Mouse (Mus musculus) liver, embryonic 12.5 days (tissue): ENCODE measurements around the gene Rps6kb2. TPM values are rescaled to one million over a fixed set of nuclear protein-coding genes. Genes with fewer than 3 reads are reported as not detected.
"Not testable (repeated sequence)": the region's sequence is repeated elsewhere in the genome, so short reads cannot be mapped to it uniquely, and the experiment has no call there.

Experiments
- ATAC-seq: fragments of 200-750 bp; cut with Nextera tagmentation; 2 replicates; pipeline ENCODE4 v1.8.0; 2017; ENCODE audit warnings: moderate number of reproducible peaks, mild to moderate bottlenecking, moderate library complexity
- H3K27ac ChIP-seq: fragments of 300-500 bp; sonication (generic); 2 replicates; pipeline ENCODE4 v1.5.1; 2016; ENCODE audit warnings: mild to moderate bottlenecking
- H3K27me3 ChIP-seq: fragments of 300-500 bp; sonication (generic); replicated peaks from 2 replicates; pipeline ENCODE4 v1.6.1; 2016; ENCODE audit warnings: mild to moderate bottlenecking, moderate library complexity
- H3K36me3 ChIP-seq: fragments of 300-500 bp; sonication (generic); 2 replicates; pipeline ENCODE4 v1.6.1; 2016; ENCODE audit warnings: mild to moderate bottlenecking, moderate library complexity
- H3K4me1 ChIP-seq: fragments of 300-500 bp; sonication (generic); 2 replicates; pipeline ENCODE4 v1.6.1; 2016
- H3K4me2 ChIP-seq: fragments of 300-500 bp; sonication (generic); 2 replicates; pipeline ENCODE4 v1.6.1; 2016; ENCODE audit warnings: mild to moderate bottlenecking, moderate library complexity
- H3K4me3 ChIP-seq: fragments of 300-500 bp; sonication (generic); 2 replicates; pipeline ENCODE4 v1.5.1; 2016; ENCODE audit warnings: mild to moderate bottlenecking, moderate library complexity
- H3K9ac ChIP-seq: fragments of 300-500 bp; sonication (generic); 2 replicates; pipeline ENCODE4 v1.6.1; 2016; ENCODE audit warnings: mild to moderate bottlenecking, moderate library complexity
- H3K9me3 ChIP-seq: fragments of 300-500 bp; sonication (generic); replicated peaks from 2 replicates; pipeline ENCODE4 v1.6.1; 2016; ENCODE audit warnings: mild to moderate bottlenecking, moderate library complexity
- WGBS: fragments of 180-500 bp; shearing (Covaris S2); methylation state at CpG from one replicate; pipeline ENCODE4 v1.1.7; 2016; ENCODE audit not compliant: insufficient replicate concordance; 5-methylcytosine and 5-hydroxymethylcytosine counted together
- polyA plus RNA-seq: library from polyadenylated mRNA; unstranded; fragments of >200 nt; fragmentation: Nextera tagmentation; extraction: Ambion mirVana; gene quantifications from 2 replicates; pipeline ENCODE4 v1.2.1, GENCODE M21; 2016

Gene Rps6kb2
- polyA plus RNA-seq, 1 experiment from 2014 or later = 39.1 TPM

DNA sequence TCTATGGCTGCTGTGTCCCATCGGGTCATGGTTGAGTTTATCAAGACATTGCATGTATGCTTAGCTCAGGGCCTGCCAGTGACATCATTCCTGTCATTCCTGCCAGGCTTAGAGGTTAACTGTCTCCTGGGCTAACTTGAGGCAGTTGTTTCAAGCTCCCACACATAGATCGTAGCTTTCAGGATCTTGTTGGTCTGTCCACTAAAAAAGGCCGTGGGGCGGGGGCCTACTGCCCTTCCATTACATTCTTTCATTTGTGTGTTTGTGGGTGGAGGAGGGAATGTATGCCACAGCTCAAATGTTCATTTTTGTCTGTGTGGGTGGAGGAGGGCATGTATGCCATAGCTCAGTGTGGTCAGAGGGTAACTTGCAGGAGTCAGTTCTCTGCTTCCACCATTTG, 33.0 kb downstream of the Rps6kb2 start:
- Histone ChIP-seq H3K4me3 (peak overlapping the region; percentile 66), H3K27me3 (no peaks in the 10 kb centered on the region), H3K9me3 (no peaks in the 10 kb centered on the region), H3K4me2 (peak overlapping the region; percentile 85), H3K9ac (peak overlapping the region; percentile 74), H3K27ac (peak overlapping the region; percentile 88), H3K4me1 (peaks cover 57% of the 10 kb centered on the region), H3K36me3 (peaks cover 56% of the 10 kb centered on the region)
- 73% methylated on average over 4 of the region's 4 CpGs for WGBS
- no peak for ATAC-seq

DNA sequence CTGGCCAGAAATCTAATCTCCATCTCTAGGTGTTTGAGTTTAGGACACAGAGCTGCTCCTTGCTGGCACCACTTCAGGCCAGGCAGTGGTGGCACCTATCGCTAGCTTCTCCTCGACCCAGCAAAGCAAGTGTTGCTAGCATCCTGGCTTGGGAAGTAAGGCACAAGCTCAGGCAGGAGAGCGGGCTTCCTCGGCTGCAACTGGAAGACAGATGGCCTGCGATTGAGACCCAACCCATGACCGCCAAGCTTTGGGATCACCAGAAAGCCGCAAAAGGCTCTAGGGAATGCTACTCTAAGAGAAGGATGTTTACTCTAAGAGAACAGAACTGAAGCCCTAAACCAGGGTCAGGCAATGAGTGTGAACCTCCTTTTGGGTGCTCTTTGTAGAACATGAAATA, 33.7 kb downstream of the Rps6kb2 start:
- Histone ChIP-seq H3K9me3 (no peaks in the 10 kb centered on the region), H3K4me2 (peak overlapping the region; percentile 85), H3K4me3 (0 out of 2 replicates have a peak overlapping the region, but pooled peaks have one; percentile 66), H3K9ac (peak overlapping the region; percentile 74; the same call in 1 of the 2 replicates), H3K4me1 (peaks cover 63% of the 10 kb centered on the region), H3K36me3 (peaks cover 56% of the 10 kb centered on the region), H3K27me3 (no peaks in the 10 kb centered on the region), H3K27ac (peak overlapping the region; percentile 88)
- no peak for ATAC-seq
- WGBS = 92% methylated on average over 7 of the region's 7 CpGs

DNA sequence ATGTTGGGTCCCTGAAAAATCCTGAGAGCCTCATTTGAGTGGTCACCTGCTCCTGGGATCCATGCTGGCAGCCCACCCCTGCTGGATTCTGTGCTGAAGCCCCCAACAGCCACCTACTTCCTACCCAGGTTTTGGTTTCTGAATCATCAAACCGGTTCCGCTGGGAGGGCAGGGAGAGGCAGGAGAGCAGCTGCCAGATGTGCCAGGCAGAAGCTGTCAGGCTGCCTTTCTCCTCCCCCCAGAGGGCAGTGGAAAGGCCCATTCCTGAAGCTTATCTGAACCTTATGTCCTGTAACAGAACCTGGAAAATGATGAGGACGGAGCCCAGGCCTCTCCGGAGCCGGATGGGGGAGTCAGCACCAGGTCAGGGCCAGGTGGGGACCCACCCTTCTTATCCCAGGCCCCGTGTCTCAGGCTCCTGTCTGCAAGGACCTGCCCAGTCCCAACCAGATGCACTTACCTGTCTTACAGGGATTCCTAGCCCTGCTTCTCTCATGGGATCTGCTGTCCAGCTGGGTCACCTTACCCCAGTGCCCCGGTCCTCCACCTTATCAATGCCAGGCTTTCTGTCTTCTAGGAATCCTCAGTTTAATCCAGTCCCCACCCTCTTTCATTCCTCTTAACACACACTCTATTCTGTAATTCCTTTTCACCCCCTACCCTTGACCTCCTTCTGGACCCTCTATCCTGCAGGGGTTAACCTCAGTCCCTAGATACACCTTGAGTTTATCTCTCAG, 36.2 kb downstream of the Rps6kb2 start:
- Histone ChIP-seq H3K9ac (peak overlapping the region; percentile 89), H3K4me2 (peak overlapping the region; percentile 76), H3K27me3 (no peaks in the 10 kb centered on the region), H3K36me3 (peaks cover 39% of the 10 kb centered on the region), H3K4me3 (peak overlapping the region; percentile 82), H3K9me3 (no peaks in the 10 kb centered on the region), H3K27ac (peak overlapping the region; percentile 88), H3K4me1 (peaks cover 83% of the 10 kb centered on the region)
- no peak for ATAC-seq
- 64% methylated on average over 7 of the region's 7 CpGs for WGBS

DNA sequence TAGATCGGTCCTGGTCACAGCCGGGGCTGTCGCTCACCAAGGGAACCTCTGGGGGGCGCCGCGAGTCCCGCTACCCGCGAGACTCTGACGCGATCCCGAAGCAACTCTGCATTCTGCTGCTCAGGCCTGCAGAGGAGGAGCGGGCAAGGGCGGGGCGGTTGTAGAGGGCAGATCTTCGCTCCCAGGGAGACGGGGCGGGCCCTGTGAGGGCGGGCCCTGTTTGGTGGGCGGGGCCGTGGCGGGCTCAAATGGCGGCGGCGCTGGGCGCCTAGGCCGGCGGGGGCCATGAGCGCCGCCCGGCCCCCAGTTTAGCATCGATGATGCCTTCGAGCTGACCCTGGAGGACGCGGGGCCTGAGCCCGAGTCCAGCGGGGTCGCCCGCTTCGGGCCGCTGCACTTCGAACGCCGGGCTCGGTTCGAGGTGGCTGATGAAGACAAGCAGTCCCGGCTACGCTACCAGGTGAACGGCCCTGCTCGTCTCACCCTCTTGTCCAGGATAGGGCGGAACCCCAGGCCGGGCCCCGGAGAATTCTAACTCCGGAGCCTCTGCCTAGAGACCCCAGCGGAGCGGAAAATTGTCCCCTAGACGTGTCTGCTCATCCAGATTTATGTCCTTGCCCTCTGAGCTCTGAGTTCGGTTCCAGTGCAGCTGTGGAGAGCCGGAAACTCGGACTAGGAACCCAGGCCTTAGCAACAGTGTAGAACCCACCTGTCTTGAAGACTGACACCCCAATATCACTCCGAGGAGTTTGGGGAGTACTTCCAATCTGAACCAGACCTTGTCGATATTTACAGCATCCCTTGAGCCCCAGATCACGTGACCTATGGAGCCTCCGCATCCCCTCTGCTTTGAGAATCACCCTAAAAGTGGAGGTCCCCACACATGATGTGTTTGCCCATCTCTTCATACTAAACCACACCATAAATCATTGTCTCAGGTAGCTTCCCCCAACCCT, 37.1 kb downstream of the Rps6kb2 start, which contains the start of gene Aip:
TSS of gene Aip (minus strand) at position 118 of the 956 bp plus-strand sequence.
- Histone ChIP-seq H3K4me2 (peak within 1 kb of the TSS; percentile 76), H3K27me3 (no peaks in the 10 kb centered on the region), H3K36me3 (peaks cover 30% of the 10 kb centered on the region), H3K27ac (peak within 1 kb of the TSS; percentile 88), H3K4me3 (peak within 1 kb of the TSS; percentile 82), H3K9ac (peak within 1 kb of the TSS; percentile 89), H3K9me3 (no peaks in the 10 kb centered on the region), H3K4me1 (peaks cover 80% of the 10 kb centered on the region)
- 2% methylated on average over 64 of the region's 64 CpGs for WGBS
- peak; percentile 92 for ATAC-seq

DNA sequence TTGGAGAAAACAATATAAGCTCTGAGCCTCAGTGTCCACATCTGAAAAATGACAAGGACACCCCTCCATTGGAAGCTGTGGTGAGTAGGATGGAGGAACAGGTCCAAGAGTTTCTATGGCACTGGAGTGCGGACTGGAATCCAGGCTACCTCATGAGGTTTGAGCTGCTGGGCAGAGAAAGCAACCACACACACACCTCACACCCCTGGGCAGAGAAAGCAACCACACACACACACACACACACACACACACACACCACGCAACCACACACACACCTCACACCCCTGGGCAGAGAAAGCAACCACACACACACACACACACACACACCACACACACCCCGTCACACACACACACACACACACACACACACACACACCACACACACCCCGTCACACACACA, 37.9 kb downstream of the Rps6kb2 start:
- not testable (repeated sequence) for H3K27me3 ChIP-seq, H3K9me3 ChIP-seq
- Histone ChIP-seq H3K4me2 (peak overlapping the region; percentile 76), H3K4me1 (peaks cover 80% of the 10 kb centered on the region), H3K9ac (peak overlapping the region; percentile 89), H3K36me3 (peaks cover 27% of the 10 kb centered on the region), H3K4me3 (peak overlapping the region; percentile 82), H3K27ac (peak overlapping the region; percentile 85)
- ATAC-seq = peak; percentile 11; the same call in 1 of the 2 replicates
- WGBS = 37% methylated on average over 3 of the region's 4 CpGs

DNA sequence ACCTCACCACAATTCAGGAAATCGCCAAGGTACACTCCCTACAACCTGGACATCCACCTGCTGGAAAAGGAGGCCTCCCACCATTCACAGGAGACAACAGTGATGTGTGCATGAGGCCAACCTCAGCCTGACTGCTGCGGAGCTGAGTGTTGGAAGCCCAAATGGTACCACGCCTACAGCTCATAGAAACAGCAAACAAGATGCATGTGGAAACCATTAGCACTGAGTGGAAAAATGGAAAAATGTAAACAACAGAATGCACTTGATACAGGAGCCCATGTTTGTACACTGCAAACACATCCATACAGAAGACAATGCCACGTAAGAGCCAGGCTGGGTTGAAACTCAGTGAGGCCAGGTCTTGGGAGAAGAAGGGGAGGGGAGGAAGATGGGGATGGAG, 38.7 kb downstream of the Rps6kb2 start:
- H3K4me1 ChIP-seq = peaks cover 80% of the 10 kb centered on the region
- peak overlapping the region; percentile 85 for H3K27ac ChIP-seq
- WGBS = 79% methylated on average over 4 of the region's 4 CpGs
- H3K27me3 ChIP-seq = no peaks in the 10 kb centered on the region
- peaks cover 20% of the 10 kb centered on the region for H3K36me3 ChIP-seq
- peak overlapping the region; percentile 76 for H3K4me2 ChIP-seq
- peak overlapping the region; percentile 25 for H3K9ac ChIP-seq
- ATAC-seq = no peak
- no peak overlapping the region for H3K4me3 ChIP-seq
- H3K9me3 ChIP-seq = no peaks in the 10 kb centered on the region

DNA sequence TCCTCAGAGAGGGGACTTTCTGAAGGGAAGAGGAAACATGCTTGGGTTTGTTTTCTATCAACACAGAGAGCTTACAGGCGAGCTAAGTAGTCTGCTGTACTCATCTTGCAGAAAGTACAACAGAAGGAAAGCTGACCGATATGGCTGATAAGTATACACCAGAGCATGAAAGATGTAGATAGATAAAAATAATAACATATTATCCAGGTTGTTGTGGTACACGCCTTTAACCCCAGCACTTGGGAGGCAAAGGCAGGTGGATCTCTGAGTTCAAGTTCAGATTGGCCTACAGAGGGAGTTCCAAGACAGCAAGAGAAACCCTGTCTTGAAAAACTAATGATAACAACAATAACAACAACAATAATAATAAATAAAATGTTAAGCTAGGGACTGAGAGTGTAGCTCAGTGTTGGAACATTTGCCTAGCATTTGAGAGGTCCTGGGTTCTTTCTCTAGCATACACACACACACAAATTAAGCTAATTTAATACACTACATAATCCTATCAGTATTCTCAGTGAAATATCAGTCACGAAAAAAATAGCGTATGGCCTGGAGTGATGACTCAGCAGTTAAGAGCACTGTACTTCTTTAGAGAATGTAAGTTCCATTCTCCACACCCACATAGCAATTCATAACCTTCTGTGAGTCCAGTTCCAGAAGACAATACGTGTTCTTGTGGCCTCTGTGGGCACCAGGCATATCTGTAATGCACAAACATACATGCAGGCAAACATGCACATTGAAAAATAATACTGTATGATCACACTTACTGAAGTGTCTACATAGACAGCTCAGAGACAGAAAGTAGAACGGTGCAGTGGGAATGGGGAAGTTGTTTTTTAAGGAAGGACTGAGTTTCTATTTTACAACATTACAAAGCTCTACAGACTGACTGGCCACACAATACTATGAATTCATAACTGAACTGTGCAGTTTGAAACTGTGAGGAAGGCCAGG, 40.5 kb downstream of the Rps6kb2 start:
- WGBS = 42% methylated on average over 7 of the region's 7 CpGs
- Histone ChIP-seq H3K4me3 (no peak overlapping the region), H3K9ac (peak overlapping the region; percentile 53)

DNA sequence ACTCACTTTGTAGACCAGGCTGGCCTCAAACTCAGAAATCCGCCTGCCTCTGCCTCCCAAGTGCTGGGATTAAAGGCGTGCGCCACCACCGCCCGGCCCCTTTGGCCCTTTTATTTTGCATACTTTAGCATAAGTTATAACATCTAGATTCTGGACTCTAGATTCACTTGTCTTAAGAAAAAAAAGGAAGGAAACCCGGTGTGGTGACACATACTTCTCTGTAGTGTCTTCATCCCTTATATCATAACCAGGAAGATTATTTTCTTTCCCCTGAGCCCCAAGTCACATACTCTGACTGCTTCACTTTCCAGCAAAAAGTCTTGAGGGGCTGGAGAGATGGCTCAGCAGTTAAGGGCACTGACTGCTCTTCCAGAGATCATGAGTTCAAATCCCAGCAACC, 41.3 kb downstream of the Rps6kb2 start:
- peak overlapping the region; percentile 85 for H3K27ac ChIP-seq
- H3K36me3 ChIP-seq = peaks cover 16% of the 10 kb centered on the region
- 34% methylated on average over 6 of the region's 6 CpGs for WGBS
- H3K27me3 ChIP-seq, H3K4me3 ChIP-seq, ATAC-seq, H3K9me3 ChIP-seq: not testable (repeated sequence)
- 0 out of 2 replicates have a peak overlapping the region, but pooled peaks have one; percentile 36 for H3K9ac ChIP-seq
- peaks cover 66% of the 10 kb centered on the region for H3K4me1 ChIP-seq
- H3K4me2 ChIP-seq = peak overlapping the region; percentile 70

More for the DNA sequence above, 40.5 kb downstream of the Rps6kb2 start:
- peaks cover 74% of the 10 kb centered on the region for H3K4me1 ChIP-seq
- peaks cover 12% of the 10 kb centered on the region for H3K36me3 ChIP-seq
- H3K27me3 ChIP-seq = no peaks in the 10 kb centered on the region
- H3K27ac ChIP-seq = peak overlapping the region; percentile 85
- ATAC-seq = no peak
- no peaks in the 10 kb centered on the region for H3K9me3 ChIP-seq
- peak overlapping the region; percentile 45 for H3K4me2 ChIP-seq

DNA sequence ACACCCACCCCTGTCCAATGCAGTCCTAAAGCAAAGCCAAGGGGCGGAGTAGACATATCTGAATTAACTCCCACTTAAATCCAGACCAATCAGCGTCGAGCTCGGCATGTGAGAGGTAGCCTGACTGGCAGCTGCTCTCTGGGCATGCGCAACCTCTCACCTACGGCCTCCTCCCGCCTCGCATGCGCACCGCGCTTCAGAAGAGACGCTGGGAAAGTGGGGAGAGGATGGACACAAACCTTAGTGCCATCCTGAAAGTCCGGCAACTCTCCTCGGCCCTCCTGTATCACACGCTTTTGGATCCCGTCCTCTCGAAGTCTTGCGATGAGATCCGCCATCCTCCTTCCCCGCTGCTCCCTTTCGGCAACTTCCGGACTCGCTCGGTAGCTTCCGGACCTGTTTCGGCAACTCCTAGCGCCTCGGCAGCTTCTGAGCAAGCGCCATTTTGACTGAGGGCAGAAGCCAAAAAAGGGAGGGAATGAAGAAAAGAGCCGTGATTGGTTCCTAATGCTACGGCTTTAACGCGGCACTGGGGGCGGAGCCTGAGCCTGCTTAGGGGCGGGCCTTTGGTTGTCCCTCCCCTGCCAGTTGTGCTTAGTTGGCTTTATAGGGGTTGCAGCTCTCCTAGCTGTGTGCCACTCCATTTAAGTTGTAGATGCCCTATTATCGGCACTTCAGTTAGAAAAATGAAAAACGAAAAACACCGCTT, 41.9 kb downstream of the Rps6kb2 start:
- Histone ChIP-seq H3K4me3 (peak overlapping the region; percentile 51), H3K4me2 (peak overlapping the region; percentile 70), H3K36me3 (peaks cover 22% of the 10 kb centered on the region), H3K27me3 (no peaks in the 10 kb centered on the region), H3K9ac (peak overlapping the region; percentile 53), H3K27ac (peak overlapping the region; percentile 85), H3K4me1 (peaks cover 60% of the 10 kb centered on the region), H3K9me3 (no peaks in the 10 kb centered on the region)
- 3% methylated on average over 38 of the region's 38 CpGs for WGBS
- ATAC-seq = peak; percentile 69

DNA sequence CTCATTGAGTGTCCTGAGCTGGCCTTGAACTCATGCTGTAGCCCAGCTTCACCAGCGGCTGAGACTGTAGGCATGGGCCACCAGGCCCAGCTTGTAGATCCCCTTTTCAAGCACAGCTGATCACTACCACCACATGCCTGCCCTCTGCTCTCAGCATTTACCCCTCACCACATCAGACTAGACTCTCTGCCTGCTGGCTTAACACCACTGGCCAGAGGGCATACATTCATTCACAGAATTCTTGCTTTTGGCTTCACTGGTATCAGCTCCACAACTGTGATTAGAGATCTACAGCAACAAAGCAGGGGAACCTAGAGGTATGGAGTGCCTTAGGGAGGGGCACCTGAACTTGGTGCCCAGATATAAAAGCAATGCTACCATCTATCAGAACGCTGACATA, 42.7 kb downstream of the Rps6kb2 start:
- Histone ChIP-seq H3K4me2 (peak overlapping the region; percentile 70), H3K4me3 (peak overlapping the region; percentile 51; the same call in 1 of the 2 replicates), H3K27me3 (no peaks in the 10 kb centered on the region), H3K4me1 (peaks cover 59% of the 10 kb centered on the region), H3K27ac (0 out of 2 replicates have a peak overlapping the region, but pooled peaks have one; percentile 14), H3K36me3 (peaks cover 30% of the 10 kb centered on the region), H3K9ac (no peak overlapping the region), H3K9me3 (no peaks in the 10 kb centered on the region)
- WGBS = 85% methylated on average over 2 of the region's 2 CpGs
- no peak for ATAC-seq
